Mouse (Mus musculus) intestine, embryonic 16.5 days (tissue): Measurements from ENCODE around the gene Lsm4. TPM values are rescaled to one million over a fixed set of nuclear protein-coding genes. Genes with fewer than 3 reads are reported as not detected.
A peak's percentile ranks its signal among the peaks of the same experiment; 100 is the strongest.

Experiments used
- ATAC-seq: fragments of 200-750 bp; cut with Nextera tagmentation; 2 replicates; pipeline ENCODE4 v1.8.0; 2017; ENCODE audit warnings: moderate TSS enrichment, moderate library complexity
- H3K27ac ChIP-seq: fragments of 300-500 bp; sonication (generic); 2 replicates; pipeline ENCODE4 v1.5.1; 2014; ENCODE audit warnings: mild to moderate bottlenecking, low read length
- H3K27me3 ChIP-seq: fragments of 300-500 bp; sonication (generic); replicated peaks from 2 replicates; pipeline ENCODE4 v1.6.1; 2014; ENCODE audit warnings: low read length, control low read depth, mixed read lengths; ENCODE audit not compliant: control insufficient read depth, insufficient read depth
- H3K36me3 ChIP-seq: fragments of 300-500 bp; sonication (generic); 2 replicates; pipeline ENCODE4 v1.6.1; 2014; ENCODE audit warnings: low read length, control low read depth; ENCODE audit not compliant: control insufficient read depth, insufficient read depth
- H3K4me1 ChIP-seq: fragments of 300-500 bp; sonication (generic); 2 replicates; pipeline ENCODE4 v1.6.1; 2014; ENCODE audit warnings: low read length, control low read depth, mixed read lengths; ENCODE audit not compliant: control insufficient read depth, insufficient read depth
- H3K4me2 ChIP-seq: fragments of 300-500 bp; sonication (generic); 2 replicates; pipeline ENCODE4 v1.6.1; 2014; ENCODE audit warnings: low read depth, low read length, control low read depth
- H3K4me3 ChIP-seq: fragments of 300-500 bp; sonication (generic); 2 replicates; pipeline ENCODE4 v1.5.1; 2014; ENCODE audit warnings: mild to moderate bottlenecking, low read length
- H3K9ac ChIP-seq: fragments of 300-500 bp; sonication (generic); 2 replicates; pipeline ENCODE4 v1.6.1; 2014; ENCODE audit warnings: low read depth, low read length
- H3K9me3 ChIP-seq: fragments of 300-500 bp; sonication (generic); 2 replicates; pipeline ENCODE4 v1.6.1; 2016; ENCODE audit warnings: low read length, control low read depth; ENCODE audit not compliant: control insufficient read depth
- WGBS: fragments of 180-500 bp; shearing (Covaris S2); extraction: QIAGEN DNeasy Blood & Tissue Kit; methylation state at CpG from one replicate; pipeline ENCODE4 v1.1.7; 2014; 5-methylcytosine and 5-hydroxymethylcytosine counted together
- polyA plus RNA-seq: library from polyadenylated mRNA; unstranded; fragments of >200 nt; fragmentation: Nextera tagmentation; extraction: Ambion mirVana; gene quantifications from 2 replicates; pipeline ENCODE4 v1.2.1, GENCODE M21; 2015

Lsm4 gene
- polyA plus RNA-seq, 1 experiment from 2014 or later: 228 TPM

- Histone ChIP-seq H3K27me3 (no peaks in the 10 kb centered on the region), H3K4me1 (peaks cover 50% of the 10 kb centered on the region), H3K9me3 (no peaks in the 10 kb centered on the region), H3K4me3 (no peak overlapping the region), H3K9ac (peak overlapping the region; percentile 66), H3K4me2 (peak overlapping the region; percentile 61), H3K27ac (peak overlapping the region; percentile 95), H3K36me3 (no peaks in the 10 kb centered on the region)
- 27% methylated on average over 32 of the region's 32 CpGs for WGBS
- peak; percentile 14; the same call in 1 of the 2 replicates for ATAC-seq
These were observed 22.4 kb downstream of the Lsm4 start for GRCm38 (mm10) chr8:70695318-70696018.

GRCm38 (mm10) chr8:70696019-70696885 is 23.2 kb downstream of the Lsm4 start:
- Histone ChIP-seq H3K27me3 (no peaks in the 10 kb centered on the region), H3K4me3 (peak overlapping the region; percentile 23), H3K4me2 (peak overlapping the region; percentile 61), H3K36me3 (no peaks in the 10 kb centered on the region), H3K4me1 (peaks cover 53% of the 10 kb centered on the region), H3K9me3 (no peaks in the 10 kb centered on the region), H3K27ac (peak overlapping the region; percentile 95), H3K9ac (peak overlapping the region; percentile 66)
- 3% methylated on average over 31 of the region's 31 CpGs for WGBS
- peak; percentile 24 for ATAC-seq

DNA sequence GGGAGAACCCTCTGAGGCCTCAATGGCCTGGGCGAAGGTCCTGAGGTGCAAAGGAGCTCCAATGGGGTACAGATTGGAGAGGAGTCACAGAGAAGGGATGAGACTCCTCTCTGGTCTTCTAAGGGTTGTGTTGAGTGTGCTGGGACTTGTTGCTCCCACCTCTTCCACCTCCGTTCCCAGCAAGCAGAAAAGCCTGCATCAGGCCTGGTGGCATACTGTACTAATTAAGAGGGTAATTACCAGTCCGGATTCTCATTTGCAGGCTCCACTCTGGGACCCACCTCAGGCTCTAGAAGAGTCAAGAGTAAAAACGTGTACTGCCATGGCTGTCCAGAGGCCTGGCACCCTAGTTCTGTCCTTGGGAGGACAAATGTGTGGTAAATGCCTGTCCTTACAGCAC is 23.9 kb downstream of the Lsm4 start:
- Histone ChIP-seq H3K4me3 (peak overlapping the region; percentile 23), H3K27ac (peak overlapping the region; percentile 95), H3K4me2 (peak overlapping the region; percentile 61), H3K36me3 (no peaks in the 10 kb centered on the region), H3K4me1 (peaks cover 54% of the 10 kb centered on the region), H3K9me3 (no peaks in the 10 kb centered on the region), H3K9ac (peak overlapping the region; percentile 66), H3K27me3 (no peaks in the 10 kb centered on the region)
- WGBS: 36% methylated on average over 4 of the region's 4 CpGs
- ATAC-seq: no peak

GRCm38 (mm10) chr8:70697366-70698250 is 24.6 kb downstream of the Lsm4 start:
- H3K36me3 ChIP-seq: no peaks in the 10 kb centered on the region
- H3K27me3 ChIP-seq: no peaks in the 10 kb centered on the region
- no peaks in the 10 kb centered on the region for H3K9me3 ChIP-seq
- H3K4me3 ChIP-seq: peak overlapping the region; percentile 54
- ATAC-seq: no peak
- peak overlapping the region; percentile 95 for H3K27ac ChIP-seq
- H3K4me1 ChIP-seq: peaks cover 56% of the 10 kb centered on the region
- H3K4me2 ChIP-seq: peak overlapping the region; percentile 61
- 59% methylated on average over 12 of the region's 12 CpGs for WGBS
- H3K9ac ChIP-seq: peak overlapping the region; percentile 72

- peaks cover 52% of the 10 kb centered on the region for H3K4me1 ChIP-seq
- peak within 1 kb of the TSS; percentile 99 for H3K27ac ChIP-seq
- WGBS: 0% methylated on average over 65 of the region's 69 CpGs
- no peaks in the 10 kb centered on the region for H3K9me3 ChIP-seq
- H3K9ac ChIP-seq: peak within 1 kb of the TSS; percentile 99
- peak; percentile 85 for ATAC-seq
- H3K36me3 ChIP-seq: no peaks in the 10 kb centered on the region
- no peaks in the 10 kb centered on the region for H3K27me3 ChIP-seq
- peak within 1 kb of the TSS; percentile 61 for H3K4me2 ChIP-seq
- peak within 1 kb of the TSS; percentile 91 for H3K4me3 ChIP-seq
These were observed 25.5 kb downstream of the Lsm4 start, which contains the start of gene Jund for GRCm38 (mm10) chr8:70698310-70699109. Gene Jund, plus strand, starts transcription at chr8:70698949.

DNA sequence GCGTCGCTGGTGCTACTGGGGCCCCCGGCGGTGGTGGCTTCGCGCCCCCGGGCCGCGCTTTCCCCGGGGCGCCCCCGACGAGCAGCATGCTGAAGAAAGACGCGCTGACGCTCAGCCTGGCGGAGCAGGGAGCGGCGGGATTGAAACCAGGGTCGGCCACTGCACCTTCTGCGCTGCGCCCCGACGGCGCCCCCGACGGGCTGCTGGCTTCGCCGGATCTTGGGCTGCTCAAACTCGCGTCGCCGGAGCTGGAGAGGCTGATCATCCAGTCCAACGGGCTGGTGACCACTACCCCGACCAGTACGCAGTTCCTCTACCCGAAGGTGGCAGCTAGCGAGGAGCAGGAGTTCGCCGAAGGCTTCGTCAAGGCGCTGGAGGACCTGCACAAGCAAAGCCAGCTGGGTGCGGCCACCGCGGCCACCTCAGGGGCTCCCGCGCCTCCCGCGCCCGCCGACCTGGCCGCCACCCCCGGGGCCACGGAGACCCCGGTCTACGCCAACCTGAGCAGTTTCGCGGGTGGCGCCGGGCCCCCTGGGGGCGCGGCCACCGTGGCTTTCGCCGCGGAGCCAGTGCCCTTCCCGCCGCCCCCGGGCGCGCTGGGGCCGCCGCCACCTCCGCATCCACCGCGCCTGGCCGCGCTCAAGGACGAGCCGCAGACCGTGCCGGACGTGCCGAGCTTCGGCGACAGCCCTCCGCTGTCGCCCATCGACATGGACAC is 26.2 kb downstream of the Lsm4 start:
- Histone ChIP-seq H3K9ac (peak overlapping the region; percentile 99), H3K4me2 (peak overlapping the region; percentile 59), H3K9me3 (no peaks in the 10 kb centered on the region), H3K27me3 (no peaks in the 10 kb centered on the region), H3K36me3 (no peaks in the 10 kb centered on the region), H3K4me3 (peak overlapping the region; percentile 91), H3K4me1 (peaks cover 47% of the 10 kb centered on the region), H3K27ac (peak overlapping the region; percentile 99)
- under 1% methylated on average over 87 of the region's 89 CpGs for WGBS
- no peak; the same call in none of the 2 replicates for ATAC-seq

DNA sequence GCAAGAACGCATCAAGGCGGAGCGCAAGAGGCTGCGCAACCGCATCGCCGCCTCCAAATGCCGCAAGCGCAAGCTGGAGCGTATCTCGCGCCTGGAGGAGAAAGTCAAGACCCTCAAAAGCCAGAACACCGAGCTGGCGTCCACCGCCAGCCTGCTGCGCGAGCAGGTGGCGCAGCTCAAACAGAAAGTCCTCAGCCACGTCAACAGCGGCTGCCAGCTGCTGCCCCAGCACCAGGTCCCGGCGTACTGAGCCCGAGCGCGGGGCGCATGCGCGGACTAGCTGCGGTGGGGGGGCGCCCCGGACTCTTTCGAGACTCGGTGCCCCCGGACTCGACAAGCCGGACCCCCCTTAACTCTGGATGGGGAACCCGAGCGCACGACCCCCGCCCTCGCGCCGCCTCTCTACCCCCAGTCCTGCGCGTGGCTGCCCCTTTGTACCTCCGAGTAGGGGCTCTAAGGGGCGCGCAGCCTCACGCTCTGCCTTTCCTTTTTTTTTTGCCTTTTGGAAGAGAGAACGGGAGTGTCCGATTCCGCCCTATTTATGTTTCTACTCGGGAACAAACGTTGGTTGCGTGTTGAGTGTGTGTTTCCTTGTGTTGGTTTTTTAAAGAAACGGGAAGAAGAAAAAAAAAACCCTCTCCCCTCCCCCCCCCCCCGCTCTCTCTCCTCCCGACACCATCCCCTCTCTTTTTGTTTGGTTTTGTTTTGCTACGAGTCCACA is 26.9 kb downstream of the Lsm4 start:
- Histone ChIP-seq H3K27me3 (no peaks in the 10 kb centered on the region), H3K36me3 (no peaks in the 10 kb centered on the region), H3K9ac (peak overlapping the region; percentile 99), H3K4me1 (peaks cover 47% of the 10 kb centered on the region), H3K9me3 (no peaks in the 10 kb centered on the region), H3K4me2 (peak overlapping the region; percentile 59), H3K27ac (peak overlapping the region; percentile 99), H3K4me3 (peak overlapping the region; percentile 91)
- ATAC-seq: no peak
- 1% methylated on average over 59 of the region's 59 CpGs for WGBS
